Mouse (Mus musculus): ENCODE results near the gene Kank2.
"Not testable (repeated sequence)": the region's sequence is repeated elsewhere in the genome, so short reads cannot be mapped to it uniquely, and the experiment has no call there.

GRCm38 (mm10) chr9:21773396-21773795 is 25.1 kb downstream of the Kank2 start:
- TF ChIP-seq CTCF (IDR thresholded peaks at IDR 0.05; ENCODE audit: extremely low read depth, insufficient read depth, insufficient read length, insufficient replicate concordance); POLR2A (IDR thresholded peaks at IDR 0.05; ENCODE audit: low read depth, low read length): not testable (repeated sequence)
